Mouse (Mus musculus) erythroblast, embryonic 14.5 days (primary cell): ENCODE measurements around the gene Sorbs2.

Experiments used
- GATA1 ChIP-seq: IDR thresholded peaks from 2 replicates; pipeline ENCODE4 v1.6.1; 2012; ENCODE audit warnings: low read length, inconsistent platforms, mixed read lengths
- TAL1 ChIP-seq: IDR thresholded peaks from 3 replicates; pipeline ENCODE4 v1.6.1; 2012; ENCODE audit warnings: low read length, inconsistent platforms, mixed read lengths

- TF ChIP-seq GATA1: no peak
- no peak for TF ChIP-seq TAL1
Observed at GRCm38 (mm10) chr8:45658021-45658420, 150.4 kb downstream of the Sorbs2 start.
